Mouse (Mus musculus) retina, adult 2 months (tissue): Measurements from ENCODE around the gene Casc1.
"Not testable (repeated sequence)": the region's sequence is repeated elsewhere in the genome, so short reads cannot be mapped to it uniquely, and the experiment has no call there.

Source experiments
- DNase-seq: peaks from one replicate; pipeline ENCODE4 v3.0.0-alpha.2; 2012; ENCODE audit warnings: low read depth, low spot score

Casc1 gene

GRCm38 (mm10) chr6:145139236-145139635 is 71.6 kb downstream of the Casc1 start:
- no peak for DNase-seq

GRCm38 (mm10) chr6:145136831-145137230 is 74.0 kb downstream of the Casc1 start:
- DNase-seq, result no peak

GRCm38 (mm10) chr6:145135804-145136203 is 75.0 kb downstream of the Casc1 start:
- no peak for DNase-seq

- no peak for DNase-seq
These were observed 75.5 kb downstream of the Casc1 start for GRCm38 (mm10) chr6:145135295-145135694.

GRCm38 (mm10) chr6:145132969-145133368 is 77.8 kb downstream of the Casc1 start:
- not testable (repeated sequence) for DNase-seq

- DNase-seq, result no peak
These were observed 78.8 kb downstream of the Casc1 start for GRCm38 (mm10) chr6:145131991-145132390.

- no peak for DNase-seq
These were observed 81.2 kb downstream of the Casc1 start for GRCm38 (mm10) chr6:145129563-145129962.

GRCm38 (mm10) chr6:145127652-145128051 is 83.2 kb downstream of the Casc1 start:
- DNase-seq, result no peak

- peak; percentile 3 for DNase-seq
These were observed 85.2 kb downstream of the Casc1 start for GRCm38 (mm10) chr6:145125591-145126113.
